Mouse (Mus musculus): ENCODE measurements around the gene Fnbp4.

Gene Fnbp4

GRCm38 (mm10) chr2:90745053-90745678, at the start of gene Fnbp4:
Fnbp4 (plus strand) TSS chr2:90745370.
- peak; percentile 97 for DNase-seq (ENCODE audit: low read depth)

GRCm38 (mm10) chr2:90700943-90701342, 44.2 kb upstream of the Fnbp4 start:
- no peak for DNase-seq (ENCODE audit: low read depth)

GRCm38 (mm10) chr2:90708548-90708947, 36.6 kb upstream of the Fnbp4 start:
- DNase-seq (ENCODE audit: low read depth): no peak

GRCm38 (mm10) chr2:90715555-90716092, 29.5 kb upstream of the Fnbp4 start:
- DNase-seq (ENCODE audit: low read depth): peak; percentile 67

- no peak for DNase-seq (ENCODE audit: low read depth)
Measured at GRCm38 (mm10) chr2:90717366-90717765, 27.8 kb upstream of the Fnbp4 start.

- DNase-seq (ENCODE audit: low read depth): no peak
Measured at GRCm38 (mm10) chr2:90717948-90718347, 27.2 kb upstream of the Fnbp4 start.

- no peak for DNase-seq (ENCODE audit: low read depth)
Measured at GRCm38 (mm10) chr2:90726818-90727217, 18.4 kb upstream of the Fnbp4 start.

- no peak for DNase-seq (ENCODE audit: low read depth)
Measured at GRCm38 (mm10) chr2:90735326-90735725, 9.8 kb upstream of the Fnbp4 start.

- no peak for DNase-seq (ENCODE audit: low read depth)
Measured at GRCm38 (mm10) chr2:90738801-90739200, 6.4 kb upstream of the Fnbp4 start.

GRCm38 (mm10) chr2:90739327-90739726, 5.8 kb upstream of the Fnbp4 start:
- DNase-seq (ENCODE audit: low read depth): no peak

- no peak for DNase-seq (ENCODE audit: low read depth)
Measured at GRCm38 (mm10) chr2:90739921-90740320, 5.2 kb upstream of the Fnbp4 start.

- DNase-seq (ENCODE audit: low read depth): no peak
Measured at GRCm38 (mm10) chr2:90744285-90745052, 701 bp upstream of the Fnbp4 start.

GRCm38 (mm10) chr2:90745740-90746537, 769 bp downstream of the Fnbp4 start:
- DNase-seq (ENCODE audit: low read depth): peak; percentile 31

- DNase-seq (ENCODE audit: low read depth): peak; percentile 15
Measured at GRCm38 (mm10) chr2:90746538-90746865, 1.3 kb downstream of the Fnbp4 start.

GRCm38 (mm10) chr2:90747131-90747530, 2.0 kb downstream of the Fnbp4 start:
- no peak for DNase-seq (ENCODE audit: low read depth)

GRCm38 (mm10) chr2:90749676-90750459, 4.7 kb downstream of the Fnbp4 start:
- DNase-seq (ENCODE audit: low read depth): no peak

GRCm38 (mm10) chr2:90753565-90753964, 8.4 kb downstream of the Fnbp4 start:
- DNase-seq (ENCODE audit: low read depth): no peak

GRCm38 (mm10) chr2:90754188-90754587, 9.0 kb downstream of the Fnbp4 start:
- no peak for DNase-seq (ENCODE audit: low read depth)

- no peak for DNase-seq (ENCODE audit: low read depth)
Measured at GRCm38 (mm10) chr2:90765123-90765522, 20.0 kb downstream of the Fnbp4 start.

GRCm38 (mm10) chr2:90781323-90781722, 36.2 kb downstream of the Fnbp4 start:
- no peak for DNase-seq (ENCODE audit: low read depth)

- DNase-seq (ENCODE audit: low read depth): no peak
Measured at GRCm38 (mm10) chr2:90781938-90782337, 36.8 kb downstream of the Fnbp4 start.

GRCm38 (mm10) chr2:90782458-90782857, 37.3 kb downstream of the Fnbp4 start, which contains the start of gene Agbl2:
Agbl2 (plus strand) TSS chr2:90782727.
- DNase-seq (ENCODE audit: low read depth): no peak

Measured in c-Kit-positive CD71-positive TER-119-negative erythroid progenitor cells, embryonic 14.5 days (primary cell).